Mouse (Mus musculus) adrenal gland, postnatal 36 days (tissue): ENCODE data around the gene Ring1. TPM values are rescaled to one million over a fixed set of nuclear protein-coding genes. Genes with fewer than 3 reads are reported as not detected.
"Not testable (repeated sequence)": the region's sequence is repeated elsewhere in the genome, so short reads cannot be mapped to it uniquely, and the experiment has no call there.

Source experiments
- DNase-seq, 2 experiments: peaks; one replicate each; pipeline ENCODE4 v3.0.0; 2021; ENCODE audit warnings: mixed read lengths in 1 of 2
- total RNA-seq, 2 experiments: library from RNA; stranded (reverse); gene quantifications; 2 replicates each; pipeline ENCODE4 v1.2.3; 2021

Ring1 gene
- total RNA-seq, 2 experiments from 2014 or later, result 43.8 to 48.3 TPM

DNA sequence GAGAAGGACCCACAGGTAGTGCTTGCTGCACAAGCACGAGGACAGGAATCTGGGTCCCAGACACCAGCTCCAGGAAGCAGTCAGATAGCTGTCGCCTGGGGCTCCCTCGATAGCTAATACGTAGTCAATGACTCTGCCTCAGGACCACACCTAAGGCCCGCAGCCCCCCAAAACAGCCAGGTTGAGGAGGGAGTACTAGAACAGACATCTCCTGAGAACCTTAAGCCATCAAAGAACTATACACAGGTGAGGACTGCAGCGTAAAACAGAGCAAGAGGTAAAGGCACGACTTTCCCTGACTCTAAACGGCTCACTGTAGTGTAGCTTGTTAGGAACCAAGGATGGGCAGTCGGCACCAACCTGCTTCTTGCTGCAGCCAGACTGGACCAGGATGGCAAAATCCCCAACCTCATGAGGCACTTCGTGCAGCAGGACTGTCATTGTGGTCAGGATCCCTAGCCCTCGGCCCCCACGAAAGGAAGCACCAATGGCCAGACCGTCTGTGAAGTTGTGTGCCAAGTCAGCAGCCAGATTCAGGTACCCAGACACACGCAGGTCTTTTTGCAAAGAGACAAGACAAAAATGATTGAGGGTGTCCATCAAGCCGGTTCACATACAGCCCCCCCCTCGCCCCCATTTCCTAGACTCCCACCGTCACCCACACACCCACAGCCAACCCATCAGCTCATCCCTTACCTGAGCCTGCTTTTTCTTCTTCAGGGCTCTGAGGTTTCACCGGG, 4.8 kb upstream of the Ring1 start:
- DNase-seq, result no peak

DNA sequence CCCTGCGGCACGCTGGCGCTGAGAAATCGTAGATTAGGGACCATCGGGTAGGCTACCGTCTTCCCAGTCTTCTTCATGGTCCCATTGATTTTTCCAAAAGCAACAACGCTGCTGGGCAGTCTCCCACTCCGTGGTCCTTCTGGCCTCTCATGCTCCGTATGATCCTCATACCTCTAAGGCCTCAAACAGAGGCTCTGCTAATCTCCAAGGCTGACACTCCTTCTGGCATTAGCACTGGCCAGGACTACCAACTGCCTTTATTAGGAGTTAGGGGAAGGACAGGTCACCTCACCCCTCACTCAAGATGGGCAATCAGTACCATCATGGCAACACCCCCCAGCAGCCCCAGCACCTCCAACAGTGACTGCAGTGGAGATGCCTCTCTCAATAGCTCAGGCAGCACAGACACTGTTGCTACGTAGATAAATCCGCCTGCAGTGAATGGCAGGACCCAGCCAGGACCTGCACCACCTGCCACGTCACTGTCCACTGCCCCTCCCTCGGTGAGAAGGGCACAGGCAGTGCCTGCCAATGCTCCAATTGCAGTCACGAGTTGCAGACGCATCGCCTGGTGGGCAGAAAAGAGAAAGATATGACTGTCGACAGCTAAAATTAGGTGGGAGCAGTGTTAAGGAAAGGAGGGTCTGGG, 4.1 kb upstream of the Ring1 start:
- no peak for DNase-seq

DNA sequence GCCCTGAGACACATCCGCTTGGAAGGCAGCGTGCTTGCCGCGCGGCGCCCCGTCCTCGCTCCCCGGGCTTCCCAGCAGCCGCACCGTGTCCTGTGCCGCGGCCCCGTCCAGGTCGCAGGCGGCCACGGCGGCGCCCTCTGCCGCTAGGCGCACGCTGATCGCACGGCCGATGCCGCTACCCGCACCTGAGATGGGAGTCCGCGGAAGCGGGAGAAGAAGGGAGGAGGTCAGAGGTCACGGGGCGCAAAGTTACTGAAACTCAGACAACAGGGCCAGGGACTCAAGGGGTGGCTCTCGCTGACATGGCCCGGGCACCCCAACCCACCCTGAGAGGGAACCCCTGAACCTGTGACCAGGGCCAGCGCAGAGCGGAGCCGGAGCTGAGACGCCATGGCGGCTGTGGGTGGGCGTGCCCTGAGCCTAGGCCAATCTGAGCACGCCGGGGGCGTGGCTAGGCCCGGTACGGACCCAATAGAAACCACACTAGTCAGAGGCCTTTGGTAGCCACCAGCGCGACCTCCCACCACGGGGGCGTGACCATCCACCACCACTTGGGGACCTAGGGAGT, 3.3 kb upstream of the Ring1 start, which contains the start of gene H2-Ke6:
TSS of gene H2-Ke6 (minus strand) at position 405 of the 568 bp plus-strand sequence.
- DNase-seq, result peak; percentile 96 to 97

DNA sequence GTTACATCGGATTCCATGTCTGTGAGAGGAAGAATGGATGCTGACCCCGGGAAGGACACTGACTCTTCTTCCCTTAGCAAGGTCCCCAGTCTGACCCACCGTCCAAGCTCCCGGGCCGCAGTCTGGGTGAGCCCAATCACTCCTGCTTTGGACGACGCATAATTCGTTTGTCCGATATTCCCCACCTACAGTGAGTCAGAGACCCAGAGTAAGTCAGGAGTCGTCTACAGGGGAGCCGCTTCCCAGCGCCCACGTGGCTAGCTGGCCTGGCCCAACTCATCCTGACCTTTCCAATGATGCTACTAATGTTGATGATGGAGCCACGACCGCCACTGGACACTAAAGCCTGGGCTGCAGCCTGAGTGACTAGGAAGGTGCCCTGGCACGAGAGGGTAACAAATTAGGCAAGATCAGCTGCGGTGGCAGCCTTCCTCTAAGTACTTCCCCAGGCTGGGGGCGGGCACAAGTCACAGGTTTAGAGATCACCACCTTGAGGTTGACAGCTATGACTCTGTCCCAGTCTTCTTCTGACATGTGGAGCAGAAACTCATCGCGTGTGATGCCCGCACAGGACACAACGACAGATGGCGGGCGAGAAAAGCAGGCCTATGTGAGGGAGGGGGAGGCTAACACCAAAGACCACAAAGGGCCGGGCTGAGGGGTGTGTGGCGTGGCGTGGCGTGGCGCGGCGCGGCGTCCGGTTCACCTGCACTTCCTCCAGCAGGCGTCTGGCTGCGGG, 2.6 kb upstream of the Ring1 start:
- peak; percentile 61 to 66 for DNase-seq

DNA sequence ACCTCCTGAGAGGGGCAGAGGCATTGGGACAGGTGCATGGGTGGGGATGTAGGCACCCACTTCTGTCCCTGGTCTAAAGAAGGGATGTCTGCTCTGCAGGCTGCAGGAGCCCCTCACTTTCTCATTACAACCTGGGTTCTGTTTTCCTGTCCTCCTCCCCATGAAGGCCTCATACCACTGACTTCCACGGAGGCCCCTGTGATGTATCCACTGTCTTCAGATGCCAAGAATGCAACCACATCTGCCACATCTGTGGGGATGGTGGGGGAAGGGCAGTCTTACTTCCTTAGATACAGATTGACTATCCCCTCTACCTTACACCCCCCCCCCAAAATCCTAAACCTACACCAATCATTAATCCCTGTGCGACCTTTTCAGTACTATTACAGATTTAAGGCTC, 1.7 kb upstream of the Ring1 start:
- DNase-seq, result no peak

DNA sequence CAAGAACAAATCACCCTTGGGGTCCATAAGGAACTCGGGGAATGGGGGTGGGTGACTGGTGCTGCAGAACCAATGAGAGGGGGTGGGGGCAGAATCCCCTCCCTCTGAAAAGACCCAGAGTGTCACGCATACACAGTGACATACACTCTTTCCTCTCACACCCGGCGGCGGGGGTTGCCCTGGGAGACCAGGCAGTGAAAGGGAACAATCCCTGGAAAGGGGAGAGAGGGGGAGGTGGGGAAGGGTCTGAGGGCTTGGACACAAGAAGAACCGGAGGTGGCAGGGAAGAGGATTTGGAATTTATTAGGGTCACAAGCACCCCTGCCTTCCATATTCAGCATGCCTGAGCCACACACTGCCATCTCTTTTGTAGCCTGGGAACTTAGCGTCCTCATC, 1.3 kb upstream of the Ring1 start:
- no peak for DNase-seq

DNA sequence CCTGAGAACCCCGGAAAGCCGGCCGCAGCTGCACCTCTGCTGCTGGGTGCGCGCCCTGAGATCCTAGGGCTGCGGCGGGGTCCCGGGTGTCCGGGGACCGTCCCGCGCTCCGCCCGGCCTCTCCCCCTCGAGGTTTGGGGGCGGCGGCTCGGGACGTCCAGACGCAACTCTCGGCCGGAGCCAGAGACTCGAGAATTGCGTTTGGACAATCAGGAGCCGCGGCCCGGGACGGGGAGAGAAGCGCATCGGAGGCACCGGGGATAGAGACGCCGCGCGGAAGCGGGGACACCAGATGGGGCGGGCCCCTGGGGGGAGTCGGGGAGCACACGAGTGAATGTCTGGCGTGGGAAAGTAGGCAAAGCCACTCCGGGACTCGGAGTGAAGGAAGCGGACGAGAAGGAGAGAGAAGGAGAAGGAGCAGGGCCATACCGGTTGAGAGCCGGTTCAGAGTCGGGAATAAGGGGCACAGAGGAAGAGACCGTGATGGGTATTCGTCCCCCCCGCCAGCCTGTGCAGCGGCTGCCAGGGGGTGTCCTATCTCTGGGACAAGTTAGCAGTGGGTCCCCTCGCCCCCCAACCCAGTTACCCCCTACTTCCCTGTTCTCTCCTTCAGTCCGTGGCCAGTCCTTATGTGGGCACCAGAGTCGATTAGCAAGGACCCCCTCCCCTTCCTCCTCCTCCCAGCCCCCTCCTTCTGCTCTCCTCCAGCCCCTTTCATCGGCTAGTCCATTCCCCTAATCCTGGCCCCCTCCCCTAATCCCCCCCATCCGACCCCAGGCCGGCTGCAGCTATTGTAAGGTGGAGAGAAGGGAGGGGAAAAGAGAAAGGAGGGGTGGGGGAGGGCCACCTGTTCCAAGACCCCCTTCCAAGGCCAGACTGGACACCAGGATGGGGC, 628 bp upstream of the Ring1 start:
- DNase-seq, result peak; percentile 57 to 71

DNA sequence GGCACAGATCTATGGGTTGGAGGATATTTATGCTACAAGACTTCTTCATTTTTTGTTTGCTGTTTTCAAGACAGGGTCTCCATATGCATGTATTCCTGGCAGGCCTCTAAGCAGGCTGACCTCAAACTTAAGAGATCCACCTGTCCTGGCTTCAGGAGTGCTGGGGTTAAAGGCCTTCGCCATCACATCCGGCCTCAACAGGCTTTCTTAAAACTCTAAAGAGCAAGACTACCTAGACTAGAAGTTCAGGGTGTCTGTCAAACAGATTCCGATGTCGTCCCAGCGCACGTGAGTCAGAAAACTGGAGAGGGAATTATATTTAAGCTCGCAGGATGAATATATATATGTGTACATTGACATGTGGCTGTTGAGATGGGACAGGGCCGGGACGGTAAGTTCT, 802 bp downstream of the Ring1 start:
- DNase-seq, result no peak

DNA sequence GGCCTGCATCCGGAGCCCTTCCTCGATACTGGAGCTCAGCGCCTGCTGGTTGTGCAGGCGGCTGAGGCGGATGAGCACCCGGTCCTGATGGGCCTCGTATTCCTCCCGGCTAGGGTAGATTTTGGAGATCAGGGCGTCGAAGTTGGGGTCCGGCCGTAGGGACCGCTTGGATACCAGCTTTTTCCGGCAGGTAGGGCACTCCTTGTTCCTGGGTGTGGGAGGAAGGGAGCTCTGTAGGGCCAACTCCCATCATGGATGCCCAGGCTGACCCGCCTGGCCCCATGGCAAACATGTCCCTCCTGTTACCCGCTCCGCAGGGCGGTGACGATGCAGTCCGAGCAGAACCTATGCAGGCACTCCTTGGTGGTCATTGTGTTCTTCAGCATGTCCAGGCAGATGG, 1.5 kb downstream of the Ring1 start:
- no peak for DNase-seq

DNA sequence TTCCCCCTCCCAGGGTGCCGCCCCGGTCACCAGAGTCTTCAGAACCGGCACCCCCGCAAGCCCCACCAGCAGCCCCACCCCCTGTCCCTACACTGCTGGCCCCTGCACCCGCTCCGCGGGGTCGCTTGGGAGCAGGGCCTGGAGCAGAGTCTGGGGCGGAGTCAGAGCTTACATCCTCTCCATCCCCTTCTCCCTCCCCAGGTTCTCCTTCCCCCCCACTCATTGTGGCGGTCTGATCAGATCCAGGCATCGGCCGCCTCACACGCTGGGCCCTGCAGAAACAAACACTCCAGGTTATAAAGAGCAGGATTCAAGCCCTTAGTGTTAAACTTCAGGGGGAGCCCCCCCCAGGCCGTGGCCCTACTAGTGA, 2.1 kb downstream of the Ring1 start:
- no peak for DNase-seq

DNA sequence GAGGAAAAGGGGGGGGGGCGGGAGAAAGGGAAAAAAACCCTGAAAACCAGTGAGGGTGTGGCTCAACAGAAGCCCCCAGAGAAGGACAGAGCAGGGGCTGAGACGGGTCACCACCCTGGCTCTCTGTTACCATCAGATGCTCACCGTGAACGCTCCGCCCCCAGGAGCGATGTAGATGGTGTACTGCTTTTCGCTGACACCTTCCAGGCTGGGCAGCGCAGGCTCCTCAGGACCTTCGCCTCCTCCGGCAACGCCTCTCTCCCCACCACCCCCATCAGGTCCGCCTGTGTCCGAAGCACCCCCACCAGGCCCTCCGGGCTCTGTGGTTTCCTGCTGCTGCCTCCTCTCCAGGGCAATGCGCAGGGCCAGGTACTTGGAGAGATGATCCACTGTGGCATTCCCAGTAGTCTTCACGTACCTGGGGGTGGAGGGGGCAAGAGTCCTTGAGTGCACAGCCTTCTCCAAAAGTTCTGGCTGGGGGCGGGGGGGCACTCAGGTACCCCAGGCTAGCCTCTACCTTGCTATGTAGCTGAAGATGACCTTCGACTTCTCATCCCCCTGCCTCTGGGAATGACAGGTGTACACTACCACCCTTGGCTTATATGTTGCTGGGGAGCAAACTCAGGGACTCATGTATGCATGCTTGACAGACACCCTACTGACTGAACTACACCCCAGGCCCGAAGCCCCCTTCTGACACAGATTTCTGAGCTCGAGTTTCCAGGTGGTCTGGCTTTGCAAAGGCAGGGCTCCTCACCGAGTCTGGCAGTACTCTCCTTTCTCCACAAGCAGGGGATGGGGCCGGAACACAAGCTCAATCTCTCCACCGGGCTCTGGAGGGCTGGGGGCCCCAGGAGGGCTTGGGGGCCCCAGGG, 2.7 kb downstream of the Ring1 start:
- peak in 1 of 2 experiments; percentile 14 for DNase-seq

DNA sequence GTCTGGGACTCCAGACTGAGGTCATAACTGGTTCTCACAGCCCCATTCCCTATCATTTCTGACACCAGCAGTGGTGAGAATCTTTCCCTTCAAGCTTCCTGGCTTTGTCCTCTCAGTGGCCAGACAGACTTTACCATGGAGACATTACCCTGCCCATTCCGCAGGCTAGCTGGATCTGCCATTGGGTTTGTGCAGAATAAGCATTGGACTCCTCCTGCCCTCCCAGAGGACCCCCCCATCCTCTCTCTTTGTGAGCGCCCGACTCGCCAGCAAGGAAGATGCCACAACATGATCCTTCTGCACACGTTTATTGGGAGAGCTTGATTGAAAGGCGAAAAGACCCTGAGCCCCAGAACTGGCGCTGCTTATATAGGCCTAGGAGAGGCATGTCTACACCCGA, 11.0 kb downstream of the Ring1 start:
- DNase-seq, result no peak

DNA sequence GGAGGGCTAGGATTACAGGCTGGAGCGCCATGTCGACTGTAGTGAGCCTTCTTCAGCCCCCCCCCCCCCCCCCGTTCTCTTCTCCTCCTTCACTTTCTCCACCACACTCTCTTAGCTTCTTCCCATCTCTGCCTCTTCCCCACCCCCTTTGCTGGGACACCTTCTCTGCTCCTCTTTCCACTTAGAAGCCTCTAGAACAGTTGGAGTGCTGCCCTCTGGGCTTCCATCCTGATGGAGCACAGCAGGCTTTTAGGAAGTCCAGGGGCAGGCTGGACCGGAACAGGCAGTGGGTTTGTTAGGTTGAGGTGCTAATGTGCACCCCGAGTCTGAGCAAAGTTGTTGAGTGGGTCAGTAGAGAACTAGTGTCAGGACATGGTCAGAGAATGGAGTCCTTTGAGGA, 14.3 kb downstream of the Ring1 start:
- DNase-seq, result no peak

DNA sequence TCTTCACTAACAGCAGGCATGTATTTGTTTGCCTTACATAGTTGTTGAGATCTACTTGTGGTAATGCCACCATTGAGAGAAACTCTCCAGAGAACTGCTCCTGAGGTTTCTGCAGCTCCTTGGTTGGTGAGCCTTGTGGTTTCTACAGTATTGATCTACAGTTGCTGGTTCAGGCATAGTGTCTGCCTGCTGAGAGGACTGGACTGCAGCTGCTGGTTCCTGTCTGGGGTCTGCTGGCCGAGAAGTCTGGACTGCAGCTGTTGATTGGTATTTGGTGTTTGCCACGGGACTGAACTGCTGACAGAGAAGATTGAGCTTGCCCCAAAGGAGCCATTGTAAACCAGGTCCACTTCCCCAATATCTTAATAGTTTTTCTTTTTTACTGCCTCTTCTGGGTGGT, 17.9 kb downstream of the Ring1 start:
- no peak for DNase-seq

DNA sequence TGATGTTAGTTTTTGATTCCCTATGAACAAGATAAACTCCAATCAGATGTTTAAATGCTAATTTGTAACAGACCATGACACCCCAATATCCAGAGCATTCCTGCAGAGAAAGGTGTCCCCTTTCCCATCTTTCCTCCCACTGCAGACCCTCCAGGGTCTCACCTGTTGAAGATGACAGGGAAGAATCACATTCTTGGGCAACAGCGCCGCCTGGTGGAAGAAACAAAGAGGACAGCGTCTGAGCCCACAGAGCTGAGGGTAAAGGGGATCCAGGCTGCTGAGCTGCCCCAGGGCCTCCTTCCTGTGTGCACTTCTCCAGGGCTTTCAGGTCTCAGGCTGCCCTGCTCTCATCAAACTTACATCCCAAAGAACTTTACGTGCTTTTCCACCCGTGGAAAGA, 21.1 kb downstream of the Ring1 start:
- DNase-seq, result peak; percentile 33 to 49

DNA sequence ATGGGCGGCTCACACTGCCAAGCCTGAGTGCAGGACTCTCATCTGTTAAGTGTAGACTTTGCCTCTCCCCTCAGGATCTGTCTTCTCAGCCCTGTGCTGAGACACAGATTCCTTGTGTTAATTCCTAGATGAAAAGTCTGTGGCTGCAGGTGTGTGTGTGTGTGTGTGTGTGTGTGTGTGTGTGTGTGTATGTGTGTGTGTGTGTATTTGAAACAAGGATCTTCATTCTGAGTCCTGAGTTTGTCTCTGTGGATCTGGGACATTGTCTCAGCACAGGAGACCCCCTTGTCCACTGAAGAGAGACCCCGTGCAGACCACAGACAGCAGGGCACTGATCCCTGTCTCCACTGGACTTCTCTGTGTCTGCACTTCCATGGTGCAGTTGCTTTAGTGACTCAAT, 23.7 kb downstream of the Ring1 start:
- not testable (repeated sequence) for DNase-seq

DNA sequence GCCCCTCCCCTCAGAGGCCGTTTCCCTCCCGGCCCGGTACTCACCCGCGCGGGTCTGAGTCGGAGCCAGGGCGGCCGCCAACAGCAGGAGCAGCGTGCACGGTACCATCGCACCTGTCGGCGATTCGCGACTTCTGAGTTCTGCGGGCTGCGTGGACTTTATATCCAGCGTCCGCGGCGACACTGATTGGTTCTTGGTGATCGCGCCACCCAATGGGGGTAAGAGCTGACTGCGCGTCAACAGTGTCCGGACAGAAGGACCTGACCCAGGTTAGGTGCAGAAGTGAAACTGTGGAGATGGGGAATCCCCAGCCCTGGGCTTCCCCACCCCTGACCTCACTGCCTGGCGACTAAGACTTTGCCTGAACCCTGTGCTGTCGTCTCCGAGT, 24.3 kb downstream of the Ring1 start, which contains the start of gene H2-K1:
TSS of gene H2-K1 (minus strand) at position 198 of the 388 bp plus-strand sequence.
- DNase-seq, result peak; percentile 93 to 94

DNA sequence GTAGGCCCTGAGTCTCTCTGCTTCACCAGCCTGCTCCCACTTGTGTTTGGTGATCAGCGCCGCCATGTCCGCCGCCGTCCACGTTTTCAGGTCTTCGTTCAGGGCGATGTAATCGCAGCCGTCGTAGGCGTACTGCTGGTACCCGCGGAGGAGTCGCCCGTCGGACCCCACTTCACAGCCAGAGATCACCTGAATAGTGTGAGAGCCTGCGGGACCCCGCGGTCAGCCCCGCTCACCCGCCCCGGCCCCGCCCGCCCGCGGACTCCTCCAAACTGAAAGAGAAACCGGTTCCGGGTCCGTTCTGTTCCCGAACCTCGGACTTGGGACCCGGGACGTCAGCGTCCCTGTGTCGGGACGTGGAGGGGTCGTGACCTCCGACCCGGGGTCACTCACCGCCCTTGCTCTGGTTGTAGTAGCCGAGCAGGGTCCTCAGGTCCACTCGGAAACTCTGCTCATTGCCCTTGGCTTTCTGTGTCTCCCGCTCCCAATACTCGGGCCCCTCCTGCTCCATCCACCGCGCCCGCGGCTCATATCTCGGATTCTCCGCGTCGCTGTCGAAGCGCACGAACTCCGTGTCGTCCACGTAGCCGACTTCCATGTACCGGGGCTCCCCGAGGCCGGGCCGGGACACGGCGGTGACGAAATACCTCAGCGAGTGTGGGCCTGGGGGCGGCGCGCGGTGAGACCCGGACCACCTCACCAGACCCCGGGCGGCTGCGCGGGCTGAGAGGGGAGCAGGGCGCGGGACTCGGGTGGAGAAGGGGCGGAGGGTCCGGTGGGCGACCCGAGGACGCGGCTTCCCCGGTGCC, 24.9 kb downstream of the Ring1 start:
- peak; percentile 40 to 61 for DNase-seq

DNA sequence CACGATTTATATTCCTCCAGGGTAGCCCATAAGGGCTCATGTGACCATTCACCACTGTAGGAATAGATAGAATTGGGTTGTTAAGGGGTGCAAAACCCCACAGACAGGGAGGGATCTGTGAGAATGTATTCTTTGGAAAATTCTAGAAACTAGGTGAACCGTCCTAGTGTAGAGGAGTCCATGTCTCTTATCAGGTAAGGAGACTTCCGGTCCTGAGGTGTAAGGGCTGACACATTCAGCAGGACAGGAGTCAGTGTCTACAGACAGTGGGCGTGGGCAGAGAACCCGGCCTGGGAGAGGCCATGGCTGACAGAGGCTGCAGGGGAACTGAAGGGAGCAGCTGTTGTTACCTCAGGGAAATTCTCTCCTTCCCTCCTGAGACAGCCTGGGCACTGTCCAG, 25.8 kb downstream of the Ring1 start:
- DNase-seq, result not testable (repeated sequence)

DNA sequence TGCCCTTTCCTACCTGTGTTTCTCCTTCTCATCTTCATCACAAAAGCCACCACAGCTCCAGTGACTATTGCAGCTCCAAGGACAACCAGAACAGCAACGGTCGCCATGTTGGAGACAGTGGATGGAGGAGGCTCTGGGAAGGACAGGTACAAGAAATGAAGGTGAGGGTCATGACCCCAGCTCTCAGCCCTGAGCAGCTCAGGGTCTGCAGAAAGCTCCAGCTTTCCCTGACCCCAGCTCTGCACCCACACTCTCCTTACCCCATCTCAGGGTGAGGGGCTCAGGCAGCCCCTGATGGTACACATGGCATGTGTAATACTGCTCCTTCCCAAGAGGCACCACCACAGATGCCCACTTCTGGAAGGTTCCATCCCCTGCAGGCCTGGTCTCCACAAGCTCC, 27.5 kb downstream of the Ring1 start:
- DNase-seq, result not testable (repeated sequence)
